ENCODE assay signal across 8 mouse cellular contexts in genomic region chr10:42942300-42942699, GRCm38 (mm10).
A peak's percentile ranks its signal among the peaks of the same experiment; 100 is the strongest.
DNase-seq lines count a peak whose midpoint lies in the region; ATAC-seq and TF ChIP-seq lines count a peak whose summit lies in the region.

No protein-coding gene starts in this region.

- H3K4me3 ChIP-seq in forebrain, embryonic 15.5 days = no peak overlapping the region
- no peak overlapping the region for H3K4me3 ChIP-seq in forebrain, embryonic 10.5 days
- H3K4me3 ChIP-seq in lung, embryonic 14.5 days (ENCODE audit: low read depth, low read length) = no peak overlapping the region
- H3K4me3 ChIP-seq in olfactory bulb, adult 2 months (ENCODE audit: insufficient read depth, low read depth, low read length) = no peak overlapping the region

- no peak for TF ChIP-seq POLR2A in olfactory bulb, adult 2 months (IDR thresholded peaks at IDR 0.05; ENCODE audit: insufficient read depth, low read depth, low read length)

- no peak for ATAC-seq in forebrain, embryonic 15.5 days (replicated peaks)
- no peak for ATAC-seq in lung, embryonic 14.5 days (ENCODE audit: insufficient read depth)
- ATAC-seq in cerebellum, adult (ENCODE audit: insufficient number of reproducible peaks, low FRiP score, low TSS enrichment) = no peak

- H3K9me3 ChIP-seq in forebrain, embryonic 15.5 days = no peaks in the 10 kb centered on the region
- no peaks in the 10 kb centered on the region for H3K9me3 ChIP-seq in forebrain, embryonic 10.5 days
- H3K9me3 ChIP-seq in lung, embryonic 14.5 days (ENCODE audit: low read depth, low read length) = no peaks in the 10 kb centered on the region

- H3K9ac ChIP-seq in forebrain, embryonic 15.5 days (replicated peaks) = no peak overlapping the region
- H3K9ac ChIP-seq in lung, embryonic 14.5 days = no peak overlapping the region

- no peak for DNase-seq in forebrain, embryonic 10.5 days (ENCODE audit: extremely low spot score, low spot score)
- peak; percentile 30 for DNase-seq in lung, embryonic 14.5 days
- DNase-seq in lung, postnatal 4 days = no peak
- DNase-seq in ZHBTc4 (ENCODE audit: low read depth, low spot score) = peak; percentile 54
- no peak for DNase-seq in urinary bladder, postnatal 25 days (ENCODE audit: low spot score)

- 88% methylated on average over 3 of the region's 3 CpGs for WGBS in forebrain, embryonic 15.5 days
- WGBS in forebrain, embryonic 10.5 days = 88% methylated on average over 3 of the region's 3 CpGs
- WGBS in lung, embryonic 14.5 days = 90% methylated on average over 3 of the region's 3 CpGs
- 94% methylated on average over 3 of the region's 3 CpGs for WGBS in olfactory bulb, adult 2 months

- no peak overlapping the region for H3K4me2 ChIP-seq in forebrain, embryonic 15.5 days (replicated peaks)
- no peak overlapping the region for H3K4me2 ChIP-seq in lung, embryonic 14.5 days

- H3K4me1 ChIP-seq in forebrain, embryonic 15.5 days = peaks cover 11% of the 10 kb centered on the region
- peaks cover 19% of the 10 kb centered on the region for H3K4me1 ChIP-seq in forebrain, embryonic 10.5 days
- no peaks in the 10 kb centered on the region for H3K4me1 ChIP-seq in lung, embryonic 14.5 days (ENCODE audit: insufficient read depth)
- H3K4me1 ChIP-seq in olfactory bulb, adult 2 months (ENCODE audit: control insufficient read depth, insufficient read depth, low read length) = peaks cover 12% of the 10 kb centered on the region

- TF ChIP-seq CTCF in lung, embryonic 14.5 days (IDR thresholded peaks at IDR 0.05; ENCODE audit: low read depth) = peak; percentile 30; the same call in 1 of the 2 replicates
- TF ChIP-seq CTCF in olfactory bulb, adult 2 months (IDR thresholded peaks at IDR 0.05; ENCODE audit: insufficient read depth, low read depth, low read length) = 0 out of 2 replicates have a peak, but pooled peaks have one; percentile 11

- H3K27ac ChIP-seq in forebrain, embryonic 15.5 days (replicated peaks) = peak overlapping the region; percentile 78
- no peak overlapping the region for H3K27ac ChIP-seq in forebrain, embryonic 10.5 days
- H3K27ac ChIP-seq in lung, embryonic 14.5 days (ENCODE audit: low read depth) = no peak overlapping the region
- no peak overlapping the region for H3K27ac ChIP-seq in olfactory bulb, adult 2 months (ENCODE audit: insufficient read depth, low read depth, low read length)

- H3K36me3 ChIP-seq in forebrain, embryonic 15.5 days = no peaks in the 10 kb centered on the region
- H3K36me3 ChIP-seq in forebrain, embryonic 10.5 days (replicated peaks) = no peaks in the 10 kb centered on the region
- H3K36me3 ChIP-seq in lung, embryonic 14.5 days (ENCODE audit: insufficient read depth) = no peaks in the 10 kb centered on the region

- no peaks in the 10 kb centered on the region for H3K27me3 ChIP-seq in forebrain, embryonic 15.5 days
- peaks cover 19% of the 10 kb centered on the region for H3K27me3 ChIP-seq in forebrain, embryonic 10.5 days (ENCODE audit: poor library complexity, severe bottlenecking)
- 0 out of 2 replicates have a peak, but pooled peaks cover 9% of the 10 kb centered on the region for H3K27me3 ChIP-seq in lung, embryonic 14.5 days (ENCODE audit: insufficient read depth, low read length)

Comparison
In these comparisons a context has a peak if more than half of its experiments do, and no peak if none do; other contexts are left out.
1. DNase-seq: peak in lung, embryonic 14.5 days (single experiment) and ZHBTc4 (single experiment); none in forebrain, embryonic 10.5 days (single experiment), lung, postnatal 4 days (0 of 2) and urinary bladder, postnatal 25 days (single experiment).